ENCODE assay signal across 8 mouse cellular contexts in the genomic region with DNA sequence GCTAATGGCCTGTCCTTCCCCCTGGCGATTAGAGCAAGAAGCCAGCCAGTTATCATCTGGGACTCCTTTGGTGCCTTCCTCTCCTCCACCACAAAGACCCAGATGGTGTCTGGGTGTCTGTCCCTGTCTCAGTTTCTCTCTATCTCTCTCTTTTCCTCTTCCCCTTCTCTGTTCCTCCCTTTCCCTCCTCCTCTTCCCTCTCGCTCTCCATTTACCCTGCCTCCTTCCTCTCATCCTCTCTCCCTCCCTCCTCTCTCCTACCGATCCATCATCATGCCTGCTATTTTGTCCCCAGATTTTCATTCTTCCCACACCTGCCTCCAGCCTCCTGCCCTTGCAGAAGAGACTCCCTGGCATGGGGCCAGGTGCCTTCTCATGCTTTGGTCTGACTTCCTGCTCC. TPM values are rescaled to one million over a fixed set of nuclear protein-coding genes. Genes with fewer than 3 reads are reported as not detected.
DNase-seq lines count a peak whose midpoint lies in the region; ATAC-seq lines count a peak whose summit lies in the region.
"Had no signal": no experiment of that assay in that cellular context is flagged by ENCODE, and none has a peak within 500 bp of the region (broad histone marks: within the 10 kb centered on the region; RNA-seq: fewer than 3 reads in every experiment).

No protein-coding gene starts in this region.

- no peaks in the 10 kb centered on the region for H3K9me3 ChIP-seq in embryonic facial prominence, embryonic 14.5 days (ENCODE audit: control insufficient read depth, low read length)
- no peaks in the 10 kb centered on the region for H3K9me3 ChIP-seq in intestine, embryonic 16.5 days (ENCODE audit: control insufficient read depth, low read length)
- H3K9me3 ChIP-seq in neural tube, embryonic 14.5 days (ENCODE audit: control insufficient read depth, low read length), result no peaks in the 10 kb centered on the region

- H3K4me1 ChIP-seq in embryonic facial prominence, embryonic 14.5 days (ENCODE audit: control insufficient read depth, insufficient read depth, low read length), result no peaks in the 10 kb centered on the region
- H3K4me1 ChIP-seq in intestine, embryonic 16.5 days (ENCODE audit: control insufficient read depth, insufficient read depth, low read length), result no peaks in the 10 kb centered on the region
- H3K4me1 ChIP-seq in neural tube, embryonic 14.5 days (ENCODE audit: control insufficient read depth, insufficient read depth, low read length), result no peaks in the 10 kb centered on the region

- H3K27me3 ChIP-seq in embryonic facial prominence, embryonic 14.5 days (replicated peaks; ENCODE audit: control insufficient read depth, insufficient read depth, low read length), result peaks cover 19% of the 10 kb centered on the region
- peaks cover 20% of the 10 kb centered on the region for H3K27me3 ChIP-seq in intestine, embryonic 16.5 days (replicated peaks; ENCODE audit: control insufficient read depth, insufficient read depth, low read length)
- H3K27me3 ChIP-seq in neural tube, embryonic 14.5 days (ENCODE audit: control insufficient read depth, insufficient read depth, low read length), result peaks cover 5% of the 10 kb centered on the region; the same call in 1 of the 2 replicates

- H3K36me3 ChIP-seq in embryonic facial prominence, embryonic 14.5 days (ENCODE audit: control insufficient read depth, insufficient read depth, low read length), result no peaks in the 10 kb centered on the region
- no peaks in the 10 kb centered on the region for H3K36me3 ChIP-seq in intestine, embryonic 16.5 days (ENCODE audit: control insufficient read depth, insufficient read depth, low read length)
- H3K36me3 ChIP-seq in neural tube, embryonic 14.5 days (ENCODE audit: control insufficient read depth, insufficient read depth, low read length), result no peaks in the 10 kb centered on the region

- DNase-seq in kidney, postnatal 4 days, result peak; percentile 11 to 16
- DNase-seq in kidney, postnatal 14 days, result no peak
- no peak for DNase-seq in embryonic facial prominence, embryonic 14.5 days (ENCODE audit: low spot score)
- DNase-seq in urinary bladder, postnatal 4 days (ENCODE audit: low spot score in 2 of 2), result no peak
- DNase-seq in thymus, postnatal 36 days, result no peak

- H3K4me3 ChIP-seq in embryonic facial prominence, embryonic 14.5 days (ENCODE audit: low read depth, low read length), result peak overlapping the region; percentile 34; the same call in 1 of the 2 replicates
- peak overlapping the region; percentile 47; the same call in 1 of the 2 replicates for H3K4me3 ChIP-seq in intestine, embryonic 16.5 days (ENCODE audit: low read length)
- no peak overlapping the region for H3K4me3 ChIP-seq in neural tube, embryonic 14.5 days (ENCODE audit: low read depth, low read length)

- 47% methylated on average over 3 of the region's 3 CpGs for WGBS in embryonic facial prominence, embryonic 14.5 days
- 43% methylated on average over 3 of the region's 3 CpGs for WGBS in intestine, embryonic 16.5 days
- 71% methylated on average over 2 of the region's 3 CpGs for WGBS in neural tube, embryonic 14.5 days

- peak overlapping the region; percentile 51 for H3K4me2 ChIP-seq in embryonic facial prominence, embryonic 14.5 days (ENCODE audit: low read depth, low read length)
- no peak overlapping the region; the same call in 1 of the 2 replicates for H3K4me2 ChIP-seq in intestine, embryonic 16.5 days (ENCODE audit: low read depth, low read length)
- no peak overlapping the region for H3K4me2 ChIP-seq in neural tube, embryonic 14.5 days (ENCODE audit: low read depth, low read length)

- no peak overlapping the region for H3K27ac ChIP-seq in embryonic facial prominence, embryonic 14.5 days (replicated peaks; ENCODE audit: low read depth, low read length)
- H3K27ac ChIP-seq in intestine, embryonic 16.5 days (ENCODE audit: low read length), result no peak overlapping the region
- H3K27ac ChIP-seq in neural tube, embryonic 14.5 days (ENCODE audit: low read depth, low read length), result no peak overlapping the region
- H3K27ac ChIP-seq: macrophage had no signal

- H3K9ac ChIP-seq in embryonic facial prominence, embryonic 14.5 days (ENCODE audit: low read depth, low read length), result peak overlapping the region; percentile 67; the same call in 1 of the 2 replicates
- peak overlapping the region; percentile 67; the same call in 1 of the 2 replicates for H3K9ac ChIP-seq in intestine, embryonic 16.5 days (ENCODE audit: low read depth, low read length)
- H3K9ac ChIP-seq in neural tube, embryonic 14.5 days (replicated peaks; ENCODE audit: low read depth, low read length), result no peak overlapping the region

- ATAC-seq in embryonic facial prominence, embryonic 14.5 days (ENCODE audit: low read depth), result no peak
- ATAC-seq in intestine, embryonic 16.5 days, result no peak
- ATAC-seq in neural tube, embryonic 14.5 days (ENCODE audit: low read depth), result peak; percentile 45

RNA-seq across cellular contexts. Expression of a gene that starts 33.0 kb away (rescaled TPM):
- 0.58 and 0.77 TPM in 2 replicates for polyA plus RNA-seq in embryonic facial prominence, embryonic 14.5 days (2014; fragmentation: Nextera tagmentation; extraction: Ambion mirVana)
- 0.06 and 0.07 TPM in 2 replicates for polyA plus RNA-seq in intestine, embryonic 16.5 days (2015; fragmentation: Nextera tagmentation; extraction: Ambion mirVana)
- polyA plus RNA-seq in neural tube, embryonic 14.5 days (2014; fragmentation: Nextera tagmentation; extraction: Ambion mirVana), result 2.0 and 2.3 TPM in 2 replicates
- polyA plus RNA-seq: macrophage had no signal

Comparison
In these comparisons a context has a peak if more than half of its experiments do, and no peak if none do; other contexts are left out.
1. DNase-seq: peak in kidney, postnatal 4 days (2 of 2); none in kidney, postnatal 14 days (single experiment), embryonic facial prominence, embryonic 14.5 days (single experiment), urinary bladder, postnatal 4 days (0 of 2) and thymus, postnatal 36 days (0 of 2).